Mouse (Mus musculus) v-Abl transformed pro-B cells (cell line): Measurements from ENCODE around the gene Lce1m.
"Not testable (repeated sequence)": the region's sequence is repeated elsewhere in the genome, so short reads cannot be mapped to it uniquely, and the experiment has no call there.

Experiments used
- in situ Hi-C, 2 experiments: fragments of 400-800 bp; cut with MboI; formaldehyde crosslinking; loops; one replicate each; pipeline ENCODE4 v1.15.1; 2025; ENCODE audit not compliant: unreplicated experiment in 2 of 2

Gene Lce1m

DNA sequence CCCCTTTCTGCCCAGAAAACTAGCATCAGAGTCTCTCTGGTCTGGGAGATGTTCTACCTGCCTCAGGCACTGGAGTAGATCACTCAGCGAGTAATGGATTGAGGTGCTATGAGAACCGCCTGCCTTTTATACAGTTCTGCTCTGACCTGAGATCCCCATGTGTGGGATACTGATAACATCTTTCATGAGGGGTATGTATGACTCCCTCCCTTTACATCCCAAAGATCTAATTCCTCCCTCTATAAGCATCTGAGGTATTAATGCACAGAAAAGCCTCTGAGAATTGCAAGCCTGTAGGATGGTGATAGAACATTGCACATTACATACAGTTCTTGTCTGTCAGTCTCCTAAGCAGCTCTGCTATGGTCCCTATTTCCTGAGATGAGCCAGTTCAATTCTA is at the start of gene Lce1m:
TSS of gene Lce1m (minus strand) at position 101 of the 400 bp plus-strand sequence.
- in situ Hi-C loops: no loop called here

DNA sequence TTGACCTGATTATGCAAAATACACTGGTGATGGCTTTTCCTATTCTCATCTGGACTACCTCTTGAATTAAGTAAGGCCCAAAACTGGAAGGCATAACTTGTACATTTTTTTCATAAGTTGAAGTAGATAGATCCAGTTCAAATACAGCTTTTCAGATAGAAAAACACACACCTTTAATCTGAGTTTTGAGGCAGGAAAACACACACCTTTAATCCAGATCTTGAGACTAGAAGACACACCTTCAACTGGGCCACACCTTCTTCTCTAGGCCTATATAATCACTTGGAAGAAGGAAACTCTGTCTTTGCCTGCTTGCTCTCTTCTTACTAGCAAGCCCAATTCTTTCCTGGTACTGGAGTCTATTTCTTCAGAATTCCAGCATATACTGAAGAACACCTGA is 49.7 kb upstream of the Lce1m start, which contains the start of gene Gm4858:
TSS of gene Gm4858 (plus strand) at position 301 of the 400 bp plus-strand sequence.
- in situ Hi-C loops: not testable (repeated sequence)

DNA sequence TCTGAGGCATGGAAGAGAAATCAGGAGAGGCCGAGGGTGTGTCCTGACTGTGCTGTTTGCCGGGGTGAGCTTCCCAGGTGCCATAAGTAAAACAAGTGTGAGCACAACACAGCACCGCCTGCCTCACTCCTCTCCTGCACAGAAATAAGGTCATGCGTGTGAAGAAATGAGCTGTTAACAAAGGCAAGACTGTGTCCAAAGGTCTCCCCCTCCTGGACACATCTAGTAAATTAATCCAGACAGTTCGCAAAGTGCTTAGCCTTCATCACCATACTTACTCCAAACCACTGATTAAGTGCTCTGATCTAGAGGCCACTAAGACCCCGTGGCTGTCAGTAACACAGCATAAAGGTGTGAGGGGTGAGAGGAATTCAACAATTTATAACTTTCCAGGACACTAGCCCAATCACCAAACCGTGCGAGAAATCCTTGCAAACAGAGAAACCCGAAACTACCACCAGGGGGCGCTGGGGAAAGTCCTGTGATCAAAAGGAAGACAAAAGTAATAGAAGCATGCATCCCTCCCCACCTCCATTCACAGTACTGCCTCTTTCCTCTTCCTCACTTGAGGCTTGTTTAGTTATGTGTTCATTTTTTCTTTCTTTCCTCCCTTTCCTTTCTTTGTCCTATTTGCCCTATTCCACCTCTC is 34.1 kb upstream of the Lce1m start:
- in situ Hi-C loops: no loop called here

DNA sequence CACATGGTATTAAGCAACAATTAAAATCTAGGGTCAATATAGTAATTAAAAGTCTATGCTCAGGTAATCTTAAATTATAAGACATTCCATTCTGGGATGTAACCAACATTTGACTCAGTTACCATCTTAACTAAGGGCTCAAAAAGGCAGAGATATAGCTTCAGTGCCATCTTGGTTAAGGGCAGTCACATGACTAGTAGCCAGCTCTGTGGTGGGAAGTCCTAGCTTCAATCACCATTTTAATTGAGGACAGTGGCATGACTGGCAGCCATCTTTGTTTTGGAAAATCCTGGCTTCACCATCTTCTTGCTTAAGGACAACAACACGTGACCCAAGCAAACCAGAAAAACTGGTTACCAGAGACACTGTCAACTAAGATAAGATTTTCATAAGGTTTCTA is 31.3 kb upstream of the Lce1m start:
- in situ Hi-C loops: no loop called here

DNA sequence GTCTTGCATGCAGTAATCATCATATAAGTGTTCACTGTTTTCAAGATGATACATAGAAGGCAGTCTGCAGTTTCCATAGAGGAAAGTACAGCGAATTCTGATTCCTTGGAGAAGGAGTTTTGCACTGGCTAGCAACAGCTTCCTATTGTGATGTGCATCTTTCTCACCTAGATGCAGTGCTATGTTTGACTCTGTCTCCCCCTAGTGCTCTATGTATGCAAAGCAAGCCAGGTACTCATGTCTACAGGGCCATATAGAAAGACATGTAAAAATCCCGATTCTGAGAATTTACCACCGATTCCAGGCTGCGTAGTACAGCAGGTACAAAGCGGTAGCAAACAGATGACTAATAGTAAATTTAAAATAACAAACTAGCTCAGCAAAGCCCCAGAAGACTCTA is 12.6 kb upstream of the Lce1m start:
- in situ Hi-C loops: no loop called here

DNA sequence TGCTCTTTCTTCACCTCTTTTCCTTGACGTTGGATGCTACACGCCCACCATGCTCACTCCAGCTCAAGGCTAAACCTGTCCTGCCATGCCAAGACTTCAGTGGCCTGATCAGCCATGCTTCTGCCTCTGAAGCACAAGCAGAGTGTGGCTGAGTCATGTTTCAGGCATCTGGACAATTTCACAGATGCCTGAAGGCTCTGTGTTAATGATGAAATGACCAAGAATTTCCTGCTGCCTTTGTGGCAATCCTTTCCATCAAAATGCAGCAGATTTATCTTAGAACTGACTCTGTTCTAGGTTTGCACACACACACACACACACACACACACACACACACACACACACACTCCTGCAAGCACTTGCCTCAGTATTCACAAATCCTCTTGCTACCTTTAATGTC is 6.6 kb upstream of the Lce1m start:
- in situ Hi-C loops: no loop called here

DNA sequence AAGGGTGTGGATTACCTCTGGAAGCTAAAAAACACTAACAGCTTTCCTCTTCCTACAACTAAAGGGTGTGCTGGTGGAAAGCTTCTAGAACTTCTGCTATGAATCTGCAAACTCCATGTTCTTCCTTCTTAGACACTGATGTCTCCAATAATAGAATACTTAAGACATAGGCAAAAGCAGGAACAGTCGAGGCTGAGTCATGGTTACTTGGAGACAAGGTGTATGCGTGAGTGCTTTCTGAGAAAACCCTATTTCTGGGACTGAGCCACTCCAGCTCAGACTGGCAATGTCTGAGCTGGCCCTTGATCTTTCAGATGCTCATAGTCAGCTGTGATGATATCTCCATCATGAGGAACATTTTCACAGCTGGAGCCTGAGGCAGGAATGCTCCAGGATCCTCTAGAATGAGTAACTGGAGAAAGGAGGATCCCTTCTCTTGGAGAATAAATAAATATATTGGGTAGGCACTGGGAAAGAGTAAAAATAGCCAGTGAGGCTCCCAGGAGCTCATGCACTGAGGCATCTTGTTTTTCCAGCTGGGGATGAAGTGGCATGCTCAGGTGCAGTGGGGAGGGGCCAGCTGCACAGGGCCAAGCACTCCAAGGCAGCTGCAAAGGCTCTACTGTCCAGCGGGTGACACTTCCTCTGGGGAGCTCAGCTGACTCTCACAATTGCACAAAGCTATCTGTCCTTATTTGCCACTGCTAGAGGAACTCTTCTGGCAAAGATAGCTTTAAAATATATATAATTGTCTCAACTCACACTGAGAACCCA is 4.7 kb upstream of the Lce1m start:
- in situ Hi-C loops: no loop called here

DNA sequence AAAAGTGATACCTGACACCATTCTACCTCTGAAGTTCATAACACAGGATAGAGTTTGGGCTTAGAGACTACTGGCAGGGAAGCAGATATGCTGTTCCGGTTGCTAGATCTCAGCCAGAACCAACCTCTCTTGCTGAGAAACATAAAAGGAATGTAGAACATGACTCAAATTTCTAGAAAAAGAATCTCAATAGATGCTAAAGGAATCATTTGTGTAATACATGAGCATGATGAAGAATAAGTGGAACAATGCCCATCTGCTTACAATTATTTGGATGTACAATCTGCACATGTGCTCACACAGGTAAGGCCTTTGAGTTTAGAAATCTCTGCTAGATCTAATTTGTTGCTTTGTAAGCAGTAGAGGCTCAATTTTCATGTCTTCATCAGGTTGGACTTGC is 2.3 kb upstream of the Lce1m start:
- in situ Hi-C loops: no loop called here

DNA sequence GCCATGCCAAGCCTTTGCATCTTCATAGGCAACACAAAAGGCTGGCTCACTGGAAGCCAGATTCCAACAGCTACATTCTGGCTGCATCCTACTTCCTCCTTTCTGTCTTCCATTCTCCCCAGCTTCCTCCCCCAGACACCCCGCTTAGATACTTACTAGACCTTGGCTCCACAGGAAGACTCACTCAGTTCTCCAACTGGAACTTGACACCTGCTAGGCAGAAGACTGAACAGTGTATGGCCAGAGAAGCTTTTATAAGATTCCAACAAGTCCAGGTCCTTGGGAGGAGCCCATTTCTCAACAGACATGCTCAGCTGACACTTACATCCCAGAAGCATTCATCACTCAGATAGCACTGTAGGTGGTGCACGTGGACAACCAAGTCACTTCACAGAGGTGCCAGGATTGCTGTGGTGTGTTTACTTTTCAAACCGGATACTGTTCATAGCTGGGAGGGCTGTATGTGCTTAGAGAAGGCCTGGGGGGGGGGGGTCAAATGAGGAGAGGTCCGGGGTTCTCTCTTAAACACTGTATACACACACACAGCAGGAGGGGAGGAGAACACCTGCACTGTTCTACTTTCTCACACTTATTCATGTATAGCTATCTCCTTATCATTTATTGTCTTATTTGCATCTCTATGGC is 3.3 kb downstream of the Lce1m start, which contains the start of gene Crct1:
TSS of gene Crct1 (minus strand) at position 228 of the 645 bp plus-strand sequence.
- in situ Hi-C loops: no loop called here

DNA sequence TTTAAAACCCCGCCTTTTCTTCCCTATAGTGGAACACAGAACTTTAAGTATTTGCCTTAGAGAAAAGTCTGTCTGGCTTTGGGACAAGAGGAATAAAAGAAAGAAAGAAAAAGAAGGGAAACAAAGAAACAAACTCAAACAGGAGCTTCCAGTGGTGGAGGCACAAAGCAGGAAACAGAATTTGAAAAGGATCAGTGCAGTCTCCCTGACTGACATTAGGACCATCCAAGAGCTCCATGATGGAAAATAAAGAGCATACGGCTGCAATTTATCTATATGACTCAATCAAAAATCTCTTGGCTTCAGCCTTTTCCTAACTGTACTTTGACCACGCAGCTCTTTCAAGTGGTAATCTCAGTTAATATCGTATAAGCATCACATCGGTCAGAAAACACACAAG is 4.0 kb downstream of the Lce1m start:
- in situ Hi-C loops: no loop called here

DNA sequence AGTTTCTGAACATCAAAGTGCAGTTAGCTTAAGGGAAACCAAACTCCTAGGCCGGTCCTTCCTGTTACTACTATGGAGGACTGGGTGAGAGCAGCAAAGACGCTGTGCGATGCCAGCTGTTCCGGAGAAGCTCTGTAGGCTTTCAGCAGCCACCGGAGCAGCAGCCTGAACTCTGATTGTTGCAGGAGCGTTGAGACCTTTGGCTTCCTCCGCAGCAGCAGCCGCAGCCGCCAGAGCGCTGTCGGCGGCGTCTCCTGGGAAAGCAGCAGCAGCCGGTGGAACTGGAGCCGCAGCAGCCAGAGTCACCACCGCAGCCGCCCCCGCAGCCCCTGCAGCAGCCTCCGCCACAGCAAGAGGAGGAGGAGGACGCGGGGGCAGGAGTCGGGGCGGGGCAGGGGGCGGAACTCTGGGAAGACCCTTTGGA is 4.5 kb downstream of the Lce1m start:
- in situ Hi-C loops: no loop called here

DNA sequence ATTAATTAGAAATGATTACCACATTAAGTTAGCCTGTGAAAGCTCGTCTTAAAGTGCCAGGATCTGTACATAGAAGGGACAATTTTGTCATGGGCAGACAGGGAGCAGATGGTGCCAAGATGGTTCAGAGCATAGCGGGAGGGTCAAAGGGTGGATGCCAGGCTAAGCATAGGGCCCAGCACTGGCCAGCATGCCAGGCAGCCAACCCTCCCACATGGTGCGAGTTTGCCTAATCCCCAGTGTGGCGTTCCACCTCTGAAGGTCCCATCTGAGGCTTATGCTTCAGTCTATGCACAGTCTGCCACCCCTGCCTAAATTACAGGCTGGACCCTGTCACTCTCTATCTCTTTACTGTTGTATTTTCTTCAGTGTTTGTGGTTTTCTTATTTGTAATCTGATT is 16.0 kb downstream of the Lce1m start:
- in situ Hi-C loops: no loop called here

DNA sequence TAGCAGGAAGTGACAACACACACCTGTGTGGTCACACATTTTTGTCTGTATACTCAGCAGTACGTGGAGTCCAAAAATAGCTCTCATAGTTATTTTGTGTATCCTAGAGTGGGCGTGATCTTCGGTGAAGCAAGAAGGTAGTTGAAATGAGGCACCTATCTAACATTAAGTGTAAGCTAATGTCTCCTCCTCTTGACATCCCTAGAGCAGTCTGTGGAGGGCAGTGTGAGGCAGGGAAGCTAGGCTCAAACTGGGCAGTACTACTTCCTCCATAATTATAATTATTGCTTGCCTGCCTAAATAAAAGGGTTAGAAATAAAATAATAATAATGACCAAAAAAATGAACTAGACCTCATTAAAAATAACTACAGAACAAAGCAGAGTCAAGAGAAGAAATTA is 18.2 kb downstream of the Lce1m start:
- in situ Hi-C loops: no loop called here

DNA sequence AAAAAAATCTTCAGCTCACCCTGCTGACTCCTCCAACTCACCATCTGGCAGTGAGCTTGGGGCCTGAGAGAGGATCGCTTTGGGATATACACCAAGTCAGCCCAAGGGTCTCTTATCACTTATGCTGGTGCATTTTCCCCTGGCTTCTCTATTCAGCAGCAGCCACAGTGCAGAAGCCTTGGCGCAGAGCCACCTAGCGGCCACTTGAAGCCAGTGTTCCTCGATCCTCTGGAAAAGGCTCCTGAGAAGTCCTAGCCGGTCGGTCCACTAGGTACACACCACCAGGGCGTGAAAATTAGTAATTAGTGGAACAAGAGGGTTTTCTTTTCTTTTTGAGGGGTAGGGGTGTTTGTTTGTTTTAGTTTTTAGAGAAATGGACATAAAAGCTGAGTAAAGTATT is 20.2 kb downstream of the Lce1m start:
- in situ Hi-C loops: no loop called here

DNA sequence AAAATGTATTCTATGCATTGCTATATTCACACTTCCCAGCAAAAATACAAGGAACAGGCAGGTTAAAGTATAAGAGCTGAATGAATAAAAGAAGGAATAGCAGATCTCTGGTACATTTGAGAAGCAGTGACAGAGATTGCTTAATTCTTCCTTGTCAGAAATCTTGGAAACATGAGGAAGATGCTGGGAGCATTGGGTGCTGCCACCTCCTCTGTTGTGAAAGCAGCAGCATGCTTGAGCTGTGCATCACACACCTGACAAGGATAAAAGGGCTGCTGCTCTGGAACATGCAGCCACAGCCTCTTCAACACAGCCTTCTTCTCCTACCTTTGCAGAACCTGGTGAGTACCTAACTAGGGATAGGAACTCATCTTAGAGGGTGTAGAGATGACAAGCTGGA is 26.9 kb downstream of the Lce1m start, which contains the start of gene Lce3f:
TSS of gene Lce3f (plus strand) at position 301 of the 400 bp plus-strand sequence.
- in situ Hi-C loops: no loop called here

DNA sequence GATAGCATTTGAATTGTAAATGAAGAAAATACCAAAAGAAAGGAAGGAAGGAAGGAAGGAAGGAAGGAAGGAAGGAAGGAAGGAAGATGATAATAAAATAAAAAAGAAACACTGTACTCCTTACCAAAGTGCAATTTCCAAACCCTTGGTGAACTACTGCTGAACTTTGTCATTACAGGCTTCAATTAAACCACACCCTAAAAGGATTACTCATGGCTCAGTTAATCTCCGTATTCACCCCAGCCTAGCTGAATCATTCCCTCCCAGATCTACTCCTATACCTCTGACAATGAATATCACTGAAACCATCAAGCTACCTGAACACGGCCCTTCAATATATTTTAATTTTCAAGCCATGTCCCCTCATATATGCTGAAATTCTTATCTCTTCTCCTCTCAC is 40.4 kb downstream of the Lce1m start:
- in situ Hi-C loops: no loop called here
